Mouse (Mus musculus) embryonic fibroblast, embryonic 13.5 days (primary cell): Measurements from ENCODE around the gene Atg7. TPM values are rescaled to one million over a fixed set of nuclear protein-coding genes. Genes with fewer than 3 reads are reported as not detected.

ENCODE experiments used
- H3K27ac ChIP-seq: 2 replicates; pipeline ENCODE4 v1.5.1; 2012; ENCODE audit warnings: low read length, control low read depth, inconsistent platforms; ENCODE audit not compliant: insufficient read depth
- H3K4me1 ChIP-seq: 2 replicates; pipeline ENCODE4 v1.6.1; 2011; ENCODE audit warnings: low read length; ENCODE audit not compliant: control insufficient read depth, insufficient read depth
- H3K4me3 ChIP-seq: 2 replicates; pipeline ENCODE4 v1.5.1; 2011; ENCODE audit warnings: mild to moderate bottlenecking, control low read depth, low read length; ENCODE audit not compliant: insufficient read depth
- CTCF ChIP-seq: IDR thresholded peaks from 2 replicates; pipeline ENCODE4 v1.5.1; 2011; ENCODE audit warnings: mild to moderate bottlenecking, control low read depth, low read length, moderate library complexity, borderline replicate concordance; ENCODE audit not compliant: insufficient read depth
- POLR2A ChIP-seq: IDR thresholded peaks from 2 replicates; pipeline ENCODE4 v1.6.1; 2011; ENCODE audit warnings: low read depth, mild to moderate bottlenecking, control low read depth, low read length, moderate library complexity
- polyA plus RNA-seq: library from polyadenylated mRNA; stranded (reverse); fragments of >200 nt; gene quantifications from 2 replicates; pipeline ENCODE4 v1.2.4, GENCODE M21; 2011; ENCODE audit warnings: low read depth; ENCODE audit not compliant: missing spikeins, insufficient read length

Gene Atg7
- polyA plus RNA-seq, 1 experiment: 14.8 TPM

DNA sequence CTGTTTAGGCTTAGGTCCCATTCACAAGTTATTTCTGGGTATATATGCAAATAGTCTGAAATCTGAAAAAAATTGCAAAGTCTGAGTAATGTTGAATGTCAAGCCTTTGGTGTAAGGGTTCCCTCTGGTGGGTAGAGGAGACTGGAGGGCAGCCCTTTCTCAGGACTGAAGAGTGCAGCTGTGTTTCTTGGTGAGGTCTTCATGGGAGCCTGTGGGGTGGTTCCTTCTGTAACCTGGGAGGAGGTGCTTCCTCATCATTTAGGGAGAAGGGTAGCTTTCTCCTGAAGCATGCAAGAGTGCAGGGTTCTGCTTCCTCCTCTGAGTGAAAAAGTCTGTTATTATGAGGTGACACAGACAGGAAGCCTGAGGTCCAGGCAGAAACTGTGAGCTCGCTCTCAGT is 40.8 kb downstream of the Atg7 start:
- no peaks in the 10 kb centered on the region for H3K4me1 ChIP-seq
- no peak overlapping the region for H3K27ac ChIP-seq
- no peak overlapping the region for H3K4me3 ChIP-seq
- TF ChIP-seq CTCF (no peak), POLR2A (no peak)

- H3K4me3 ChIP-seq: no peak overlapping the region
- TF ChIP-seq CTCF (no peak), POLR2A (no peak)
Measured at GRCm38 (mm10) chr6:114684407-114684806, 41.5 kb downstream of the Atg7 start.

DNA sequence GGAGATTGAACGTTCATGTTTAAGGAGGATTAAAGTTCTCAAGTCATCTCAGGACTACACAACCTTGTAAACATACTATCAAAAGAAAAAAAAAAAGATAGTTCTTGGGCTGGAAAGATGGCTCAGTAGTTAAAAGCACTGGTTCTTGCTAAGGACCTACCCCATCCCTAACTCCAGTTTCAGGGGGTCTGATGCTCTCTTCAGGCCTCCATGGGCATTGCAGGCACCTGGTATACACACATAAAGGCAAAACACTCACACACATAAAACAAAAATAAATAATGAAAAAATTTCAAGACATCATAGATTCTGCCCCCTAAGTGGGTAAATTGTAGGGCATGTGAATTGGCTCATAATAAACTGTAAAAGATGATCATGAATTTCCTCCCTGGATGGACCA is 42.5 kb downstream of the Atg7 start:
- Histone ChIP-seq H3K27ac (no peak overlapping the region), H3K4me3 (no peak overlapping the region), H3K4me1 (no peaks in the 10 kb centered on the region)
- TF ChIP-seq POLR2A (no peak), CTCF (no peak)

More at GRCm38 (mm10) chr6:114684407-114684806, 41.5 kb downstream of the Atg7 start:
- Histone ChIP-seq H3K27ac (no peak overlapping the region), H3K4me1 (no peaks in the 10 kb centered on the region)

DNA sequence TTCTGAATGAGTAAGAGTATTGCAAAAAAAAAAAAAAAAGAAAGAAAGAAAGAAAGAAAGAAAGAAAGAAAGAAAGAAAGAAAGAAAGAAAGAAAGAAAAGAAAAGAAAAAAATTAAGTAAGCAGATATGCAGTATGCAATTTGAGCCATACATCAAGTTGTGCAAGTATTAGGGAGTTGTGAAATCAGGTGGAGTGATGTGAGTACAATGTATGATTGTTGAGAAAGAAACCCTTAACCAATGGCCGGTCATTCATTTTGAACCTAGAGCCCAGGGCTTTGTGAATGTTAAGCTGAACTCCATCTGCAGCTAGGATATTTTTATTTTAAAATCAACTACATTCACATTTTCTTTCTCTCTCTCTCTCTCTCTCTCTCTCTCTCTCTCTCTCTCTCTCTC is 44.1 kb downstream of the Atg7 start:
- no peak overlapping the region for H3K27ac ChIP-seq
- H3K4me3 ChIP-seq: no peak overlapping the region
- no peaks in the 10 kb centered on the region for H3K4me1 ChIP-seq
- TF ChIP-seq CTCF: no peak
- TF ChIP-seq POLR2A: no peak

DNA sequence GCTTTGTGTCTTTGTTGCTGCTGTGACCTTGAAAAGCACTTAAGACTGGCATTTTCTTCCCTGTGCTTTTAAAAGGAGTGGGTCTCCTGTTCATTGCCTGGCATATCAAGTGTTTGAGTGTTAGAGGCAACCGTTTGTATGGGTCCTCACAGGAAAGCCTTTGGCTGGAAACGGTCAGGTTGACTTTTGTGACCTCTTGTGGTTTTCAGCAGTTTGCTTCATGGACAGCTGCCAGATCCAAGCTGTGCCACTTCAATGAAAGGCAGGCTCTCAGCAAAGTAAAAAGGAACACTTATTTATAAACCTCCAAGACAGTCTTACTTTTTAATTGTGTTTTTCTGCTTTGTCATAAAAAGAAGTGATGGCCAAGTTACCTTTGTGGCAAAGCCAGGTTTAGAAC is 47.8 kb downstream of the Atg7 start:
- no peak for TF ChIP-seq CTCF
- no peak for TF ChIP-seq POLR2A
- H3K4me1 ChIP-seq: no peaks in the 10 kb centered on the region
- no peak overlapping the region for H3K4me3 ChIP-seq
- no peak overlapping the region for H3K27ac ChIP-seq

DNA sequence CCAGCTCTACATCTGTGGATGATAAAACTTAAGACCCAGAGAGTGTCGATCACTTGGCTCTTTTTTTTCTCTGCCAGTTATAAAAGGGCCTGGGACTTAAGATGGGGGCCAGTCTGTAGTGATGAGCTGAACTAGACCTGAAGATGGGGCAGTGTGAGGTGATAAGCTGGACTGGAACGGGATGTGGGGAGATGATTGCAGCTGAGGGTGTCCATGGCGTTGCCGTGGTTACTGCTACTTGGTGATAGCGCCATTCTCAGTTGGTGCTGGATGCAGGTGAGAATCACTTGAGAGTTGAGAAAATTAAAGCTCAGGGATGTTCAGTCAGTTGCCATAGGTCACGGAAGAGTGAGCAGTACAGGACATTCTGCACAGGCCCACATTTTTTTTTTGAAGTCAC is 48.6 kb downstream of the Atg7 start:
- no peak overlapping the region for H3K27ac ChIP-seq
- TF ChIP-seq POLR2A (no peak), CTCF (no peak)
- no peak overlapping the region for H3K4me3 ChIP-seq
- H3K4me1 ChIP-seq: no peaks in the 10 kb centered on the region

GRCm38 (mm10) chr6:114692691-114693090 is 49.8 kb downstream of the Atg7 start:
- no peaks in the 10 kb centered on the region for H3K4me1 ChIP-seq
- no peak overlapping the region for H3K4me3 ChIP-seq
- H3K27ac ChIP-seq: no peak overlapping the region
- no peak for TF ChIP-seq CTCF
- no peak for TF ChIP-seq POLR2A

GRCm38 (mm10) chr6:114697646-114698490 is 55.0 kb downstream of the Atg7 start:
- Histone ChIP-seq H3K4me3 (no peak overlapping the region), H3K27ac (no peak overlapping the region), H3K4me1 (no peaks in the 10 kb centered on the region)
- TF ChIP-seq CTCF (no peak), POLR2A (no peak)

DNA sequence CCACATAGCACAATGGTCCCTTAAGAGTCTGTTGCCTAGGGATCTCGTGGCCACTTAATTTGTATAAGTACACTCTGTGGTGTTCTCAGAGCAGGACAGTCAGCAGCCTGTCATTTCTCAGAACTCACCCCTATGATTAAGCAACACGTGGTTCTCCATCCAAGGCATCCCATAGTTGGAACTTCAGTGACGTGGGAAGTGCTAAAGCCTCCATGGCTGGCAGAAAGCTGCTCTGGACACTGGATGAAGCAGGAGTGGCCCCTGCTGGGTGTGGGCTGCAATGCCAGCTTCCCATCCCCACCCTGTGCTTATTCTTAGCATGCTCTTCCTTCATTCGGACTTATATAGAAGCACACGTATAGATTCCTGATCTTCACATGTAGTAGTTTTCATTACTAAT is 55.7 kb downstream of the Atg7 start:
- no peaks in the 10 kb centered on the region for H3K4me1 ChIP-seq
- TF ChIP-seq CTCF: 0 out of 2 replicates have a peak, but pooled peaks have one; percentile 19
- TF ChIP-seq POLR2A: no peak
- no peak overlapping the region for H3K4me3 ChIP-seq
- H3K27ac ChIP-seq: no peak overlapping the region

- no peaks in the 10 kb centered on the region for H3K4me1 ChIP-seq
- H3K27ac ChIP-seq: no peak overlapping the region
- no peak overlapping the region for H3K4me3 ChIP-seq
- TF ChIP-seq CTCF (peak; percentile 21; the same call in 1 of the 2 replicates), POLR2A (no peak)
Measured at GRCm38 (mm10) chr6:114700704-114701103, 57.8 kb downstream of the Atg7 start.
